Mouse (Mus musculus) left cerebral cortex, adult 2 months (tissue): ENCODE results near the gene Tnfrsf17. TPM values are rescaled to one million over a fixed set of nuclear protein-coding genes. Genes with fewer than 3 reads are reported as not detected.
A peak's percentile ranks its signal among the peaks of the same experiment; 100 is the strongest.

ENCODE experiments used
- DNase-seq, 2 experiments: peaks; one replicate each; pipeline ENCODE4 v3.0.0; 2021 to 2022; ENCODE audit warnings: low spot score in 2 of 2, mixed read lengths in 1 of 2; ENCODE audit errors: extremely low spot score in 1 of 2
- H3K27ac ChIP-seq: fragments of 200-600 bp; 2 replicates; pipeline ENCODE4 v1.8.1; 2022
- H3K4me3 ChIP-seq: fragments of 200-600 bp; 2 replicates; pipeline ENCODE4 v1.8.1; 2022
- CTCF ChIP-seq: fragments of 200-600 bp; IDR thresholded peaks from 2 replicates; pipeline ENCODE4 v1.8.1; 2022; ENCODE audit warnings: antibody characterized with exemption, mild to moderate bottlenecking, moderate library complexity
- intact Hi-C: fragments of 180-260 bp; cut with DNase I; formaldehyde crosslinking; loops from one replicate; pipeline ENCODE4 v1.15.1; 2025
- total RNA-seq, 2 experiments: library from RNA; stranded (reverse); gene quantifications; 2 replicates each; pipeline ENCODE4 v1.2.3; 2021

The Tnfrsf17 gene
- total RNA-seq, 2 experiments from 2014 or later = not detected

GRCm38 (mm10) chr16:11303741-11304140 is 9.9 kb upstream of the Tnfrsf17 start:
- TF ChIP-seq CTCF = no peak
- DNase-seq = no peak
- H3K4me3 ChIP-seq = no peak overlapping the region
- intact Hi-C loops = no loop called here
- H3K27ac ChIP-seq = no peak overlapping the region

GRCm38 (mm10) chr16:11305531-11305930 is 8.1 kb upstream of the Tnfrsf17 start:
- intact Hi-C loops = no loop called here
- H3K27ac ChIP-seq = no peak overlapping the region
- no peak for DNase-seq
- H3K4me3 ChIP-seq = no peak overlapping the region
- no peak for TF ChIP-seq CTCF

- no peak for TF ChIP-seq CTCF
- intact Hi-C loops = no loop called here
- no peak overlapping the region for H3K4me3 ChIP-seq
Observed at GRCm38 (mm10) chr16:11315786-11316320, 2.2 kb downstream of the Tnfrsf17 start.

GRCm38 (mm10) chr16:11316748-11317147 is 3.1 kb downstream of the Tnfrsf17 start:
- peak; percentile 42 for TF ChIP-seq CTCF
- no peak overlapping the region for H3K27ac ChIP-seq
- intact Hi-C loops = no loop called here
- no peak overlapping the region for H3K4me3 ChIP-seq
- DNase-seq = no peak

More at GRCm38 (mm10) chr16:11315786-11316320, 2.2 kb downstream of the Tnfrsf17 start:
- H3K27ac ChIP-seq = no peak overlapping the region
- DNase-seq = no peak

GRCm38 (mm10) chr16:11317324-11317723 is 3.7 kb downstream of the Tnfrsf17 start:
- no peak for TF ChIP-seq CTCF
- Histone ChIP-seq H3K27ac (no peak overlapping the region), H3K4me3 (no peak overlapping the region)
- intact Hi-C loops = no loop called here
- DNase-seq = no peak

- Histone ChIP-seq H3K4me3 (peak within 1 kb of the TSS; percentile 95), H3K27ac (peak within 1 kb of the TSS; percentile 93)
- TF ChIP-seq CTCF = no peak; the same call in 1 of the 2 replicates
- DNase-seq = peak; percentile 98 to 99
- intact Hi-C loops = loop anchor here (1.0 to 2.0 kb wide), 3 partner anchors 68 to 119 kb away; partner anchors contain the start of genes Gspt1 and Rsl1d1
Observed at GRCm38 (mm10) chr16:11322409-11323323, 9.1 kb downstream of the Tnfrsf17 start, which contains the start of gene Snx29. Gene Snx29, plus strand, starts transcription at chr16:11322908.

GRCm38 (mm10) chr16:11323324-11324051 is 9.9 kb downstream of the Tnfrsf17 start:
- Histone ChIP-seq H3K4me3 (peak overlapping the region; percentile 95), H3K27ac (peak overlapping the region; percentile 71)
- intact Hi-C loops = loop anchor here (1.0 to 2.0 kb wide), 2 partner anchors 69 to 95 kb away; partner anchors contain the start of gene Gspt1
- DNase-seq = peak in 1 of 2 experiments; percentile 17
- no peak for TF ChIP-seq CTCF

- intact Hi-C loops = no loop called here
- no peak for DNase-seq
- TF ChIP-seq CTCF = no peak
- no peak overlapping the region for H3K4me3 ChIP-seq
- H3K27ac ChIP-seq = no peak overlapping the region
Observed at GRCm38 (mm10) chr16:11330081-11330800, 16.6 kb downstream of the Tnfrsf17 start.

- H3K27ac ChIP-seq = no peak overlapping the region
- TF ChIP-seq CTCF = no peak
- DNase-seq = no peak
- H3K4me3 ChIP-seq = no peak overlapping the region
- intact Hi-C loops = no loop called here
Observed at GRCm38 (mm10) chr16:11331030-11331429, 17.4 kb downstream of the Tnfrsf17 start.

- TF ChIP-seq CTCF = no peak
- Histone ChIP-seq H3K27ac (no peak overlapping the region), H3K4me3 (no peak overlapping the region)
- intact Hi-C loops = no loop called here
- no peak for DNase-seq
Observed at GRCm38 (mm10) chr16:11343292-11343815, 29.7 kb downstream of the Tnfrsf17 start.

- intact Hi-C loops = no loop called here
- no peak for DNase-seq
- no peak overlapping the region for H3K27ac ChIP-seq
- H3K4me3 ChIP-seq = no peak overlapping the region
- TF ChIP-seq CTCF = no peak
Observed at GRCm38 (mm10) chr16:11351903-11352302, 38.3 kb downstream of the Tnfrsf17 start.
